ENCODE assay signal across 16 mouse cellular contexts in the genomic region with DNA sequence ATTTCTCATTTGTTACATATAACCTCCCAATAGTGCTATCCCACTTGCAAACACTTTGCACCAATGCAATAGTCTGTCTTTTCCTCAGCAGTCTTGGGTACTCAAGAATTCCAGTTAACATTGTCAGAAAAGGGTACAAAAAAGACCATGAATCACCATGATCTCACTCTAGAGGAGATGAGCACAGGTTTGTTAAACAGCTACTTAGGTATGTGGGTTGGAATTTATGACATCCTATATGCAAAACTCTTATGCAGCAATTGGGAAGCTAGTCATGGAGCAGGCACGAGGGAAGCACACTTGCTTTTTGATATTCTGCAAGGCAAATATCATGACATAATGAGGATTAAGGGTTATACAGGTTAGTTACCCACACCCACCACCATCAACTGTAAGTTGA.
"Had no signal": no experiment of that assay in that cellular context is flagged by ENCODE, and none has a peak within 500 bp of the region (broad histone marks: within the 10 kb centered on the region; RNA-seq: fewer than 3 reads in every experiment).

No protein-coding gene starts in this region.

- H3K9ac ChIP-seq: neural tube, embryonic 13.5 days; neural tube, embryonic 15.5 days; stomach, embryonic 15.5 days had no signal

- H3K4me3 ChIP-seq: neural tube, embryonic 13.5 days; neural tube, embryonic 15.5 days; stomach, embryonic 15.5 days had no signal

- DNase-seq: retina, postnatal 1 day; right cerebral cortex, adult 18-20 months; right cerebral cortex, postnatal 14 days; right cerebral cortex, postnatal 25 days; right cerebral cortex, postnatal 4 days; spleen, adult 18-20 months; thymus, adult 18-20 months; thymus, adult 2 months; thymus, postnatal 14 days; thymus, postnatal 25 days; thymus, postnatal 36 days; thymus, postnatal 4 days had no signal

- H3K27me3 ChIP-seq: neural tube, embryonic 13.5 days; neural tube, embryonic 15.5 days; stomach, embryonic 15.5 days had no signal

- H3K4me2 ChIP-seq: neural tube, embryonic 13.5 days; neural tube, embryonic 15.5 days; stomach, embryonic 15.5 days had no signal

- H3K27ac ChIP-seq: neural tube, embryonic 13.5 days; neural tube, embryonic 15.5 days; stomach, embryonic 15.5 days; stomach, postnatal 0 days had no signal

- H3K9me3 ChIP-seq: neural tube, embryonic 13.5 days; neural tube, embryonic 15.5 days; stomach, embryonic 15.5 days had no signal

- H3K4me1 ChIP-seq: neural tube, embryonic 13.5 days; neural tube, embryonic 15.5 days; stomach, embryonic 15.5 days had no signal

- H3K36me3 ChIP-seq: neural tube, embryonic 13.5 days; neural tube, embryonic 15.5 days; stomach, embryonic 15.5 days had no signal
